Mouse (Mus musculus): Measurements from ENCODE around the gene Zc3h14.

DNA sequence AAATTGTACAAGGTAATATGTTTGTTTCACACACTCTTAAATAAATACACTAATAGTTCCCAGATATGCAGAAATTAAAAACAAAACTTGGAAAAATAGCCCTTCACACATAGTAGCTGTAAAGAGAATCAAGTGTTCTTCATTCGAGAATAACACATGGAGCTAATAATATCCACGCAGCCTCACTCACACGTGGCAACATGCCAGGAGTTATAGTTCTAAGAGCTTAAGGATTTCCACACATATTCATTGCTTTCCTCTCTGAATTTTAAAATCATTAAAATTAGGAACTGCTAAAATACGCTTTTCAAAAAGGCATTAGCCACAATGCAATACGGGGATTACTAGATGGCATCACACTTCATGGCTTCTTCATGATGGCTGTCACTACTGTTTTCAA, 49.6 kb upstream of the Zc3h14 start:
- TF ChIP-seq HCFC1 (IDR thresholded peaks at IDR 0.05; ENCODE audit: borderline replicate concordance, insufficient read depth, low read length), result no peak
- TF ChIP-seq ZC3H11A (IDR thresholded peaks at IDR 0.05; ENCODE audit: borderline replicate concordance, low read depth, low read length), result no peak
- no peak for TF ChIP-seq MAFK (IDR thresholded peaks at IDR 0.05; ENCODE audit: insufficient read depth, low read depth, low read length)
- no peak for TF ChIP-seq CHD2 (IDR thresholded peaks at IDR 0.05; ENCODE audit: low read depth, low read length)

All from ES-E14 (cell line).